Mouse (Mus musculus) MEL (cell line): ENCODE measurements at regions not wholly inside any gene's neighbourhood (a gene's known extent, or its start where the extent isn't known, plus 50 kb on each side); places are given as distances from the start of the nearest gene placed in this dataset.

ENCODE experiments used
- CTCF ChIP-seq, 3 experiments: IDR thresholded peaks in 2 of 3; conservative IDR thresholded peaks in 1 of 3; 2 replicates each; pipeline ENCODE4 v1.5.1; 2011 to 2012; ENCODE audit warnings: low read length in 3 of 3, low read depth in 2 of 3, mild to moderate bottlenecking in 2 of 3, improper control_type of control experiment in 1 of 3, inconsistent platforms in 1 of 3, mixed read lengths in 1 of 3, moderate library complexity in 1 of 3; ENCODE audit not compliant: control insufficient read depth in 1 of 3, insufficient read depth in 1 of 3, poor library complexity in 1 of 3, severe bottlenecking in 1 of 3
- E2F4 ChIP-seq: IDR thresholded peaks from 2 replicates; pipeline ENCODE4 v1.6.1; 2011; ENCODE audit warnings: low read depth, low read length, improper control_type of control experiment, borderline replicate concordance
- ELF1 ChIP-seq: IDR thresholded peaks from 2 replicates; pipeline ENCODE4 v1.6.1; 2014; ENCODE audit warnings: low read depth, mild to moderate bottlenecking, inconsistent platforms, low read length, improper control_type of control experiment, moderate library complexity
- EP300 ChIP-seq, 2 experiments: IDR thresholded peaks; 2 replicates each; pipeline ENCODE4 v1.6.1; 2011; ENCODE audit warnings: improper control_type of control experiment in 2 of 2, low read length in 2 of 2, low read depth in 1 of 2, mild to moderate bottlenecking in 1 of 2
- ETS1 ChIP-seq: IDR thresholded peaks from 2 replicates; pipeline ENCODE4 v1.6.1; 2012; ENCODE audit warnings: low read depth, mild to moderate bottlenecking, inconsistent platforms, low read length, improper control_type of control experiment, moderate library complexity
- MXI1 ChIP-seq: IDR thresholded peaks from 2 replicates; pipeline ENCODE4 v1.6.1; 2011; ENCODE audit warnings: mild to moderate bottlenecking, low read depth, low read length, improper control_type of control experiment
- POLR2A ChIP-seq, 2 experiments: IDR thresholded peaks; 2 replicates each; pipeline ENCODE4 v1.6.1; 2011 to 2012; ENCODE audit warnings: low read length in 2 of 2, mild to moderate bottlenecking in 2 of 2, control low read depth in 1 of 2, improper control_type of control experiment in 1 of 2, low read depth in 1 of 2, moderate library complexity in 1 of 2; ENCODE audit not compliant: control insufficient read depth in 1 of 2, insufficient read depth in 1 of 2, poor library complexity in 1 of 2
- POLR2AphosphoS2 ChIP-seq: IDR thresholded peaks from 2 replicates; pipeline ENCODE4 v1.6.1; 2011; ENCODE audit warnings: low read length, improper control_type of control experiment
- POLR2AphosphoS5 ChIP-seq: IDR thresholded peaks from 2 replicates; pipeline ENCODE4 v1.6.1; 2012; ENCODE audit warnings: low read depth, borderline replicate concordance, mild to moderate bottlenecking, inconsistent platforms, low read length, moderate library complexity, mixed read lengths
- TAL1 ChIP-seq: IDR thresholded peaks from 2 replicates; pipeline ENCODE4 v1.6.1; 2012; ENCODE audit warnings: mild to moderate bottlenecking, inconsistent platforms, low read length, moderate library complexity, mixed read lengths
- TBP ChIP-seq: IDR thresholded peaks from 2 replicates; pipeline ENCODE4 v1.8.0; 2011; ENCODE audit warnings: low read depth, low read length, improper control_type of control experiment
- USF1 ChIP-seq: IDR thresholded peaks from 2 replicates; pipeline ENCODE4 v1.6.1; 2014; ENCODE audit warnings: low read depth, mild to moderate bottlenecking, inconsistent platforms, low read length, improper control_type of control experiment, moderate library complexity
- ZKSCAN1 ChIP-seq: IDR thresholded peaks from 2 replicates; pipeline ENCODE4 v1.6.1; 2012; ENCODE audit warnings: low read depth, mild to moderate bottlenecking, inconsistent platforms, low read length, improper control_type of control experiment, moderate library complexity
- ZNF384 ChIP-seq: IDR thresholded peaks from 2 replicates; pipeline ENCODE4 v1.6.1; 2012; ENCODE audit warnings: low read depth, mild to moderate bottlenecking, inconsistent platforms, low read length, improper control_type of control experiment

- TF ChIP-seq POLR2A (IDR thresholded peaks at IDR 0.05; ENCODE audit: control insufficient read depth in 1 of 2, insufficient read depth in 1 of 2, low read depth in 1 of 2, low read length in 2 of 2, poor library complexity in 1 of 2): no peak
- TF ChIP-seq CTCF (IDR thresholded peaks at IDR 0.05 in 2 of 3, conservative IDR thresholded peaks at IDR 0.05 in 1 of 3; ENCODE audit: control insufficient read depth in 1 of 3, insufficient read depth in 1 of 3, low read depth in 2 of 3, low read length in 3 of 3, poor library complexity in 1 of 3, severe bottlenecking in 1 of 3): no peak
- no peak for TF ChIP-seq ZKSCAN1
- TF ChIP-seq E2F4: no peak
- TF ChIP-seq TBP: no peak
- no peak for TF ChIP-seq ELF1
- no peak for TF ChIP-seq EP300 (IDR thresholded peaks at IDR 0.05; ENCODE audit: low read depth in 1 of 2, low read length in 2 of 2)
- TF ChIP-seq TAL1: no peak
- no peak for TF ChIP-seq POLR2AphosphoS2
- TF ChIP-seq ZNF384: no peak
- no peak for TF ChIP-seq POLR2AphosphoS5
- TF ChIP-seq MXI1: no peak
- no peak for TF ChIP-seq USF1
- no peak for TF ChIP-seq ETS1
These were observed 542.9 kb downstream of the Gm9195 start for GRCm38 (mm10) chr14:71948701-71949100.
